Mouse (Mus musculus) bone marrow macrophage, adult 2 months (primary cell): Measurements from ENCODE around the gene Clec2d.

Source experiments
- CTCF ChIP-seq: IDR thresholded peaks from 2 replicates; pipeline ENCODE4 v1.5.1; 2012; ENCODE audit warnings: low read depth, mild to moderate bottlenecking, low read length, moderate library complexity
- POLR2A ChIP-seq: IDR thresholded peaks from 2 replicates; pipeline ENCODE4 v1.6.1; 2012; ENCODE audit warnings: mild to moderate bottlenecking, low read depth, low read length, borderline replicate concordance

DNA sequence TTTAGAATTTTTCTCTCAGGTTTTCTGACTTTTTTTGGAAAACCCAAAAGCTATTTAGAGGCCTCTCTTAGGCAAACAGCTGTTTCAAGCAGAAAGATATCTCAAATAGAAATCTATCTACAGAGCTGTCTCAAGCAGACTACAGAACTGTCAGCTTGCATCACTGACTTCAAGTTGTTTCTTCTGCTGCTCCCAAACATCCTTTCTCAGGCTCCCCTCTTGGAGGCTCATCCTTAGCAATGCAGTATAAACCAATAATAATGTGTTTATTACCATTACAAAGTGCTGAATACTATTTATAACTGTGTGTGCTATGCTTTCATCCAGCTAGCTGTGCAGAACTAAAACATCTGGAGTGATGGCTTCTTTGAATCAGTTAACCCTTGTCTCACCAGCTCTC lies 5.6 kb upstream of the Clec2d start:
- TF ChIP-seq CTCF: no peak
- TF ChIP-seq POLR2A: no peak
